8 mouse cellular contexts compared by ENCODE assay signal in genomic region chr3:132506095-132506494, GRCm38 (mm10).
DNase-seq lines count a peak whose midpoint lies in the region; ATAC-seq and TF ChIP-seq lines count a peak whose summit lies in the region.

No protein-coding gene starts in this region.

- DNase-seq in neural tube, embryonic 10.5 days (ENCODE audit: extremely low spot score, low spot score): peak; percentile 47
- DNase-seq in cerebellum, postnatal 10 days: peak; percentile 70 to 74
- peak; percentile 12 to 26 for DNase-seq in frontal cortex, postnatal 14 days (ENCODE audit: low spot score in 2 of 2)
- peak; percentile 47 for DNase-seq in kidney, adult 18-20 months
- DNase-seq in limb, embryonic 11.5 days (ENCODE audit: low spot score): peak; percentile 82
- DNase-seq in midbrain, postnatal 0 days (ENCODE audit: low spot score): peak; percentile 68
- DNase-seq in thymus, postnatal 36 days: peak; percentile 6 to 9

- H3K27ac ChIP-seq in neural tube, embryonic 15.5 days (replicated peaks): no peak overlapping the region
- no peak overlapping the region for H3K27ac ChIP-seq in limb, embryonic 11.5 days (replicated peaks; ENCODE audit: low read depth, low read length)
- H3K27ac ChIP-seq in midbrain, postnatal 0 days (ENCODE audit: low read depth, low read length): no peak overlapping the region

- ATAC-seq in neural tube, embryonic 15.5 days (ENCODE audit: low FRiP score): no peak
- peak; percentile 77; the same call in 1 of the 2 replicates for ATAC-seq in limb, embryonic 11.5 days (ENCODE audit: insufficient number of reproducible peaks, low FRiP score, low TSS enrichment, low read depth)
- no peak for ATAC-seq in midbrain, postnatal 0 days (ENCODE audit: low FRiP score)

- H3K36me3 ChIP-seq in neural tube, embryonic 15.5 days: no peaks in the 10 kb centered on the region
- H3K36me3 ChIP-seq in limb, embryonic 11.5 days (ENCODE audit: control insufficient read depth, insufficient read depth, low read length): no peaks in the 10 kb centered on the region
- H3K36me3 ChIP-seq in midbrain, postnatal 0 days (ENCODE audit: insufficient read depth, low read length): no peaks in the 10 kb centered on the region

- WGBS in neural tube, embryonic 15.5 days: 28% methylated on average over 4 of the region's 4 CpGs
- WGBS in limb, embryonic 11.5 days: 19% methylated on average over 4 of the region's 4 CpGs
- WGBS in midbrain, postnatal 0 days: 22% methylated on average over 4 of the region's 4 CpGs

- no peak overlapping the region for H3K4me3 ChIP-seq in neural tube, embryonic 15.5 days (replicated peaks)
- no peak overlapping the region for H3K4me3 ChIP-seq in limb, embryonic 11.5 days (ENCODE audit: low read depth, low read length)
- no peak overlapping the region for H3K4me3 ChIP-seq in midbrain, postnatal 0 days (ENCODE audit: low read depth, low read length)

- no peaks in the 10 kb centered on the region for H3K9me3 ChIP-seq in neural tube, embryonic 15.5 days (replicated peaks)
- no peaks in the 10 kb centered on the region for H3K9me3 ChIP-seq in limb, embryonic 11.5 days (ENCODE audit: control insufficient read depth, low read length)
- H3K9me3 ChIP-seq in midbrain, postnatal 0 days (ENCODE audit: low read length): no peaks in the 10 kb centered on the region

- no peak overlapping the region for H3K4me2 ChIP-seq in neural tube, embryonic 15.5 days
- H3K4me2 ChIP-seq in limb, embryonic 11.5 days (ENCODE audit: low read depth, severe bottlenecking): no peak overlapping the region
- no peak overlapping the region for H3K4me2 ChIP-seq in midbrain, postnatal 0 days (ENCODE audit: low read depth, low read length, poor library complexity, severe bottlenecking)

- peak; percentile 64 for TF ChIP-seq CTCF in midbrain, postnatal 0 days (IDR thresholded peaks at IDR 0.05)

- no peaks in the 10 kb centered on the region for H3K27me3 ChIP-seq in neural tube, embryonic 15.5 days (replicated peaks)
- H3K27me3 ChIP-seq in limb, embryonic 11.5 days (ENCODE audit: control insufficient read depth, insufficient read depth, low read length): no peaks in the 10 kb centered on the region
- H3K27me3 ChIP-seq in midbrain, postnatal 0 days (ENCODE audit: insufficient read depth, low read length): no peaks in the 10 kb centered on the region

- H3K9ac ChIP-seq in neural tube, embryonic 15.5 days (replicated peaks): no peak overlapping the region
- H3K9ac ChIP-seq in limb, embryonic 11.5 days (ENCODE audit: low read length): no peak overlapping the region
- H3K9ac ChIP-seq in midbrain, postnatal 0 days (replicated peaks; ENCODE audit: low read length, poor library complexity, severe bottlenecking): no peak overlapping the region

- no peaks in the 10 kb centered on the region for H3K4me1 ChIP-seq in neural tube, embryonic 15.5 days
- no peaks in the 10 kb centered on the region for H3K4me1 ChIP-seq in limb, embryonic 11.5 days (ENCODE audit: control insufficient read depth, insufficient read depth, low read length)
- no peaks in the 10 kb centered on the region for H3K4me1 ChIP-seq in midbrain, postnatal 0 days (ENCODE audit: insufficient read depth, low read length)

Comparison
In these comparisons a context has a peak if more than half of its experiments do, and no peak if none do; other contexts are left out.
1. DNase-seq: peak in every context shown above with its lines; median percentile 82 in limb, embryonic 11.5 days; 72 in cerebellum, postnatal 10 days; 68 in midbrain, postnatal 0 days; 47 in neural tube, embryonic 10.5 days; 47 in kidney, adult 18-20 months; 19 in frontal cortex, postnatal 14 days; 8 in thymus, postnatal 36 days.